Mouse (Mus musculus) ES-Bruce4 (cell line): ENCODE measurements around the gene Adamts14.

Experiments
- CTCF ChIP-seq: IDR thresholded peaks from one replicate; pipeline ENCODE4 v1.8.1; 2011; ENCODE audit warnings: low read depth, low read length
- EP300 ChIP-seq: IDR thresholded peaks from 2 replicates; pipeline ENCODE4 v1.6.1; 2011; ENCODE audit warnings: low read depth, low read length; ENCODE audit not compliant: insufficient read depth

- no peak for TF ChIP-seq CTCF
- TF ChIP-seq EP300: no peak
Measured at GRCm38 (mm10) chr10:61286246-61286645, 13.0 kb upstream of the Adamts14 start.
